Mouse (Mus musculus): ENCODE results near the gene Krtap14.

Gene Krtap14

GRCm38 (mm10) chr16:88826095-88826652 is at the start of gene Krtap14:
TSS of gene Krtap14 (minus strand) at chr16:88826145.
- no peak for DNase-seq (ENCODE audit: low spot score)

- DNase-seq (ENCODE audit: low spot score), result no peak
Measured at GRCm38 (mm10) chr16:88874169-88874568, 48.2 kb upstream of the Krtap14 start, which contains the start of gene Krtap19-2. TSS of gene Krtap19-2 (minus strand) at chr16:88874269.

- DNase-seq (ENCODE audit: low spot score), result no peak
Measured at GRCm38 (mm10) chr16:88869311-88869710, 43.4 kb upstream of the Krtap14 start, which contains the start of gene Krtap19-1. TSS of gene Krtap19-1 (minus strand) at chr16:88869411.

- DNase-seq (ENCODE audit: low spot score), result no peak
Measured at GRCm38 (mm10) chr16:88864887-88865407, 39.0 kb upstream of the Krtap14 start.

- DNase-seq (ENCODE audit: low spot score), result no peak
Measured at GRCm38 (mm10) chr16:88851450-88851849, 25.5 kb upstream of the Krtap14 start.

GRCm38 (mm10) chr16:88848558-88848957 is 22.6 kb upstream of the Krtap14 start:
- no peak for DNase-seq (ENCODE audit: low spot score)

- no peak for DNase-seq (ENCODE audit: low spot score)
Measured at GRCm38 (mm10) chr16:88847363-88847762, 21.4 kb upstream of the Krtap14 start.

- no peak for DNase-seq (ENCODE audit: low spot score)
Measured at GRCm38 (mm10) chr16:88826978-88827377, 1.0 kb upstream of the Krtap14 start.

GRCm38 (mm10) chr16:88823736-88824135 is 2.2 kb downstream of the Krtap14 start:
- no peak for DNase-seq (ENCODE audit: low spot score)

GRCm38 (mm10) chr16:88820066-88820465 is 5.9 kb downstream of the Krtap14 start, which contains the start of gene Krtap15:
TSS of gene Krtap15 (plus strand) at chr16:88820215.
- DNase-seq (ENCODE audit: low spot score), result no peak

GRCm38 (mm10) chr16:88811827-88812226 is 14.1 kb downstream of the Krtap14 start, which contains the start of gene Gm20741:
TSS of gene Gm20741 (minus strand) at chr16:88812220.
- DNase-seq (ENCODE audit: low spot score), result no peak

- no peak for DNase-seq (ENCODE audit: low spot score)
Measured at GRCm38 (mm10) chr16:88786786-88787185, 39.2 kb downstream of the Krtap14 start.

- DNase-seq (ENCODE audit: low spot score), result no peak
Measured at GRCm38 (mm10) chr16:88777596-88777995, 48.3 kb downstream of the Krtap14 start, which contains the start of gene Gm5965. TSS of gene Gm5965 (plus strand) at chr16:88777896.

- DNase-seq (ENCODE audit: low spot score), result no peak
Measured at GRCm38 (mm10) chr16:88774106-88774505, 51.8 kb downstream of the Krtap14 start, which contains the start of gene 2310057N15Rik. TSS of gene 2310057N15Rik (minus strand) at chr16:88774206.

Data from c-Kit-positive CD71-positive TER-119-positive erythroid progenitor cells, embryonic 14.5 days (primary cell).